Mouse (Mus musculus) mature B cell (primary cell): ENCODE data around the gene Clptm1l.

Source experiments
- in situ Hi-C: fragments of 300-500 bp; cut with MboI; formaldehyde crosslinking; loops from 2 replicates; pipeline ENCODE4 v1.14.3; 2019

Clptm1l gene

GRCm38 (mm10) chr13:73660163-73660695 is 56.4 kb downstream of the Clptm1l start:
- in situ Hi-C loops, result no loop called here
